Mouse (Mus musculus): ENCODE data around the gene Arid3b.

- no peak for TF ChIP-seq CTCF (IDR thresholded peaks at IDR 0.05; ENCODE audit: borderline replicate concordance, control insufficient read depth, extremely low read depth, insufficient read depth, low read length, poor library complexity)
- TF ChIP-seq POLR2A (IDR thresholded peaks at IDR 0.05; ENCODE audit: control insufficient read depth, extremely low read depth, insufficient read depth, low read length, poor library complexity) = no peak
Measured at GRCm38 (mm10) chr9:57797456-57797855, 39.1 kb downstream of the Arid3b start.
